Mouse (Mus musculus) T-helper 17 cell (primary cell): ENCODE data around the gene Spry2.

ENCODE experiments used
- in situ Hi-C, 2 experiments: fragments of 300-600 bp; cut with MboI, MseI; formaldehyde crosslinking; loops; 1 replicate in 1 of 2; 2 replicates in 1 of 2; pipeline ENCODE4 v1.15.1; 2025; ENCODE audit warnings: high pct_unique_total_duplicates in 2 of 2

Spry2 gene

GRCm38 (mm10) chr14:105896791-105897568 is at the start of gene Spry2:
Gene Spry2 (minus strand): TSS chr14:105896819.
- in situ Hi-C loops: loop anchor here in 1 of 2 experiments (5.0 kb wide), 1 partner anchor 660 kb away; no protein-coding TSS in a partner anchor

GRCm38 (mm10) chr14:105941353-105941752 is 44.7 kb upstream of the Spry2 start:
- in situ Hi-C loops: loop anchor here in 1 of 2 experiments (5.0 kb wide), 1 partner anchor 51 kb away; no protein-coding TSS in a partner anchor

- in situ Hi-C loops: no loop called here
These were observed 30.1 kb upstream of the Spry2 start for GRCm38 (mm10) chr14:105926726-105927125.

- in situ Hi-C loops: no loop called here
These were observed 28.7 kb upstream of the Spry2 start for GRCm38 (mm10) chr14:105925305-105925704.

GRCm38 (mm10) chr14:105924712-105925111 is 28.1 kb upstream of the Spry2 start:
- in situ Hi-C loops: no loop called here

- in situ Hi-C loops: no loop called here
These were observed 26.3 kb upstream of the Spry2 start for GRCm38 (mm10) chr14:105922874-105923273.

- in situ Hi-C loops: no loop called here
These were observed 25.8 kb upstream of the Spry2 start for GRCm38 (mm10) chr14:105922427-105922826.

GRCm38 (mm10) chr14:105921217-105921695 is 24.6 kb upstream of the Spry2 start:
- in situ Hi-C loops: no loop called here

- in situ Hi-C loops: no loop called here
These were observed 24.0 kb upstream of the Spry2 start for GRCm38 (mm10) chr14:105920395-105921216.

GRCm38 (mm10) chr14:105907216-105907615 is 10.6 kb upstream of the Spry2 start:
- in situ Hi-C loops: loop anchor here in 1 of 2 experiments (5.0 kb wide), 1 partner anchor 505 kb away; no protein-coding TSS in a partner anchor

GRCm38 (mm10) chr14:105905935-105906334 is 9.3 kb upstream of the Spry2 start:
- in situ Hi-C loops: loop anchor here in 1 of 2 experiments (5.0 kb wide), 1 partner anchor 504 kb away; no protein-coding TSS in a partner anchor

GRCm38 (mm10) chr14:105905509-105905908 is 8.9 kb upstream of the Spry2 start:
- in situ Hi-C loops: loop anchor here in 1 of 2 experiments (5.0 kb wide), 1 partner anchor 503 kb away; no protein-coding TSS in a partner anchor

- in situ Hi-C loops: no loop called here
These were observed 6.2 kb upstream of the Spry2 start for GRCm38 (mm10) chr14:105902807-105903206.

- in situ Hi-C loops: no loop called here
These were observed 4.2 kb upstream of the Spry2 start for GRCm38 (mm10) chr14:105900841-105901240.

GRCm38 (mm10) chr14:105899116-105899515 is 2.5 kb upstream of the Spry2 start:
- in situ Hi-C loops: loop anchor here in 1 of 2 experiments (5.0 kb wide), 1 partner anchor 662 kb away; no protein-coding TSS in a partner anchor

- in situ Hi-C loops: loop anchor here in 1 of 2 experiments (5.0 kb wide), 1 partner anchor 661 kb away; no protein-coding TSS in a partner anchor
These were observed 1.9 kb upstream of the Spry2 start for GRCm38 (mm10) chr14:105898266-105899111.

- in situ Hi-C loops: loop anchor here in 1 of 2 experiments (5.0 kb wide), 1 partner anchor 660 kb away; no protein-coding TSS in a partner anchor
These were observed 1.0 kb upstream of the Spry2 start for GRCm38 (mm10) chr14:105897569-105898101.

GRCm38 (mm10) chr14:105895961-105896651 is 513 bp downstream of the Spry2 start:
- in situ Hi-C loops: loop anchor here in 1 of 2 experiments (5.0 kb wide), 1 partner anchor 659 kb away; no protein-coding TSS in a partner anchor
